Mouse (Mus musculus) midbrain, embryonic 12.5 days (tissue): Measurements from ENCODE around the gene Foxg1. TPM values are rescaled to one million over a fixed set of nuclear protein-coding genes. Genes with fewer than 3 reads are reported as not detected.

Experiments
- polyA plus RNA-seq: library from polyadenylated mRNA; unstranded; fragments of >200 nt; fragmentation: Nextera tagmentation; extraction: Ambion mirVana; gene quantifications from 2 replicates; pipeline ENCODE4 v1.2.1, GENCODE M21; 2016

Gene Foxg1
- polyA plus RNA-seq, 1 experiment from 2014 or later, result 4.6 TPM

Other genes with a start within 250 kb of the Foxg1 start
- 0.28 TPM in 1 of 2 replicates, not detected in the other for gene Gm43517, start 2.5 kb downstream of the Foxg1 start, polyA plus RNA-seq